Mouse (Mus musculus) spleen, postnatal 4 days (tissue): ENCODE data around the gene Itsn2.
A peak's percentile ranks its signal among the peaks of the same experiment; 100 is the strongest.
"Not testable (repeated sequence)": the region's sequence is repeated elsewhere in the genome, so short reads cannot be mapped to it uniquely, and the experiment has no call there.

Experiments
- DNase-seq, 2 experiments: peaks; one replicate each; pipeline ENCODE4 v3.0.0; 2022; ENCODE audit warnings: low spot score in 2 of 2

Gene Itsn2

DNA sequence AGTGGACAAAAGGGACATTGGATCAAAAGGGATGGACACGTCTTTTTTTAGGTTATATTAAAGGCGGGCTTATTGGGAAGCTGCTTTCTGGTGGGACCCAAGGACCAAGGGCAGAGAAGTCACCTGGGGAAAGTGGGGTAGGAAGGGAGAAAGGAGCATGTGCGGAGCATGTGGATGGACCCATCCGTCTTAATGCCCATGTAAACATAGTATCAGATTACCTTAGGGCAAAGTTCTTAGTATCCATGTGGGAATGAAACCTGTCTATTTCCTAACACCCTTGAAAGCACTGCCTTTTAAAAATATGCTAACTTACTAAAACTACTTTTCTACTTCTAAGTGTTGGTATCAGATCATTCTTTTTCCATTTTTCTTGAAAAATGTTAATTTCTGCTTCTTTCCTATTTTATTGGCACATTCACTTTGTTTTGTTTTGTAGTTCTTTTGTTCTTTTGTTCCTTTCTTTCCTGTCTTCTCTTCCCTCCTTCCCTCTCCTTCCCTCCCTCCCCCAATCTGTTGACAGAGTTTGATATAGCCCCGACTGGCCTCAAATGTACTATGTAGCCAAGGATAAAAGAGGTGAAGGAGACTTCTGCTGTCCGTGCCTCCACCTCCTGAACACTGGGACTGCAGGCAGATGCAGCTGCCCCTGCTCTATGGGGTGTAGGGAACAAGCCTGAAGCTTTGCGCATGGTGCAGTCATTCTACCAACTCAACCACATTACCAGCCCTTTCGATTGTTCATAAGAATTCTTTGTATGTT is 6.4 kb downstream of the Itsn2 start:
- no peak for DNase-seq

GRCm38 (mm10) chr12:4599713-4600112 is 7.3 kb downstream of the Itsn2 start:
- DNase-seq, result no peak

GRCm38 (mm10) chr12:4606625-4607024 is 14.2 kb downstream of the Itsn2 start:
- DNase-seq, result no peak

DNA sequence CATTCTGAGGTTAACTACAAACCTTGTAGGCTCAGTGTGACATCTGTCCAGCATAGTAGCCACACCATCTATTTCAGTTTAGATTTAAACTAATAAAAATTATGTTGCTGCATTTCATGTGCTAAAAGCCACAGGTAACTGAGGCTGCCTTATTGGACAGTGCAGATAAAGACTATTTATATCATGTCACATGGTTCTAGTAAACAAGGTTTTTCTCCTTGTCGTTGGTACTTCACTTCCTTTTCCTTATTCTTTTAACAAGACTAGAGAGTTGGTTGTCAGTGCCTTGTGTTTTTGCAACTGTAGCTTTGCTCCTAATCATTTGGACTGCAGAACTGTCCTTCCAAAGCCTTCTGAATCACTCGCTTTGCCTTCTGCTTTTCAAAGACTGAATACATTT is 22.3 kb downstream of the Itsn2 start:
- no peak for DNase-seq

GRCm38 (mm10) chr12:4624201-4624600 is 31.8 kb downstream of the Itsn2 start:
- no peak for DNase-seq

DNA sequence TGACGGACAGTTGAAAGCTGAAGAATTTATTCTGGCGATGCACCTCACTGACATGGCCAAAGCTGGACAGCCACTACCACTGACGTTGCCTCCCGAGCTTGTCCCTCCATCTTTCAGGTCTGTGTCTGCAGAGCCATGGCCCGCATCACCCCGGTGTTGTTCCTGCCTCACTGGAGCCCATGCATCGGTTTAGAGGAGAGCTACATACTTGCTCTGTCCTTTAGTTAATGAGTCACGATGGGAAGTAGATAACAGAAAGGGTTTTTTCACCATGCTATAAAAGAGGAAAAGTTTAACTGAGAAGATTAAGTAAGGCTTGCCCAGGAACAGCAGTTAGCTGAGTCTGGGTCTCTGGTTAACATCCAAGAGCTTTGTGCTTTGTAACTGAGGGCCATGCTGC is 40.5 kb downstream of the Itsn2 start:
- DNase-seq, result no peak

DNA sequence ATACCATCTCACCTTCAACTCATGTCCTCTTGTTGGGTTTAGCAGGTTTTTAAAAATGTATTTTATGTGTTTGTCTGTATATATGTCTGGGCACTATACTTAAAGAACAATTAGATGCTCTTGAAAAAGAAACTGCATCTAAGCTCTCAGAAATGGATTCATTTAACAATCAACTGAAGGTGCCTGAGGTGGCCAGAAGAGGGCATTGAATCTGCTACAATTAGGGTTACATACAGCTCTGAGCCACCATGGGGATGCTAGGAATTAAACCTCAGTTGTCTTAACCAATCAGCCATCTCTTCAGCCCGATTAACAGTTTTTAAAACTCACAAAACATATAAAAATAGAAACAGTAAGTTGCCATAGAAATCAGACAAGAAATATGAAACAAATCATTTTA is 46.0 kb downstream of the Itsn2 start:
- DNase-seq, result no peak

GRCm38 (mm10) chr12:4640737-4641136 is 48.3 kb downstream of the Itsn2 start:
- DNase-seq, result no peak

GRCm38 (mm10) chr12:4656813-4657212 is 64.4 kb downstream of the Itsn2 start:
- DNase-seq, result no peak

- no peak for DNase-seq
Observed at GRCm38 (mm10) chr12:4664929-4665674, 72.7 kb downstream of the Itsn2 start.

GRCm38 (mm10) chr12:4665675-4666037 is 73.2 kb downstream of the Itsn2 start:
- DNase-seq, result no peak

GRCm38 (mm10) chr12:4676336-4676735 is 83.9 kb downstream of the Itsn2 start:
- DNase-seq, result no peak

GRCm38 (mm10) chr12:4679971-4680370 is 87.5 kb downstream of the Itsn2 start:
- DNase-seq, result peak in 1 of 2 experiments; percentile 48

DNA sequence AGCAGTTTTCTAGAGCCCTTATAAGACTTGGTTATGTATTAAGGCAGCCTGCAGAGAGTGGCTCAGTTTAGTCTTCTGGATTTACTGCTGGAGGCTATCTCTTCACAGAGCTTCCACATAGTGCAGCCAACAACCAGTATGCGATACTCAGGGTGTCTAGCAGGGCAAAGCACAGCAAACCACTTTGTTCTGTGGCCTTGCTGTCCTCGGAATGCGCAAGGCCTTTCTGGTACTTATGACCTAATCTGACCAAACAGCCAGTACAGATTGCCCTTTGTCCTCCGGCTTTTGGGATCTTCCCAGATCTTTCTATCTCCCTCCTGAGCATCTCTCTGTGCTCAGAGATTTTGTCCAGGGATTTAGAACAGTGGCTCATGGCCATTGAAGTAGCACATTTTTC is 93.0 kb downstream of the Itsn2 start:
- DNase-seq, result no peak

GRCm38 (mm10) chr12:4688386-4688785 is 95.9 kb downstream of the Itsn2 start:
- no peak for DNase-seq

- DNase-seq, result no peak
Observed at GRCm38 (mm10) chr12:4689341-4689740, 96.9 kb downstream of the Itsn2 start.

GRCm38 (mm10) chr12:4691193-4691592 is 98.8 kb downstream of the Itsn2 start:
- no peak for DNase-seq

DNA sequence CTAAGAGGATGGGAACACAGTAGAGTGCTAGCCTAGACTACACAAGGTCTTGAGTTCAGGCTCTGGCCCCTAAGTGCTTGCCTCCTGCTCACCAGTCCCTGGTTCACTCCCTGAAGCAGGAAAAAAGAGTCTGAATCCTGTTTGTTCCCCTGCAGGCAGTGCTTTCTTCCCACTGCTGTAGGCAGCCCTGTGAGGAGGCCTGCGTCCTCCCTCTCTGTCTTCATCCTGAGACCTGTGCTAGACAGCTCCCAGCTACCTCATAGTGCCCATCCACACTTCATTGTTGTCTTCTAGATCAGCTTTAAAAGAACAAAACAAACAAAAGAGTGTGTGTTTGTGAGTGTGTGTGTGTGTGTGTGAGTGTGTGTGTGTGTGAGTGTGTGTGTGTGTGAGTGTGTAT is 102.1 kb downstream of the Itsn2 start:
- DNase-seq, result no peak

DNA sequence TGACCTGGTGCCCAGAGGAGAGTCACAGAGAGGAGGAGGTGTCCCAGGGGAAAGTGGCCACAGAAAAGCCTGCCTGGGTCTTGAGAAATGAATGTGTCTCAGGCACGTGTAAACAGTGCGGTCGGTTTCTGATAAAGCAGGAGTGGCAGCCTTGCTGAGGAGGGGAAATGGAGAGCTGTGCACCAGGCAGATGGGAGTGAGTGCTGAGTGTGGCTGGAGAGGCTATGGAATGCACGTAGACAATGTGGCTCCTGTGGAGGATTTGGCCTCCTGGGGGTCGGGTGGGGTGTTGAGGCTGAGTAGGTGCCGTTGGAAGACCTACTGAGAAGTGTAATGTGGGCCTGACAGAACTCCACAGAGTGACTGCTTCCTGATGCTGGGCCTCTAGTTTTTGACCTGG is 113.2 kb downstream of the Itsn2 start:
- DNase-seq, result not testable (repeated sequence)

DNA sequence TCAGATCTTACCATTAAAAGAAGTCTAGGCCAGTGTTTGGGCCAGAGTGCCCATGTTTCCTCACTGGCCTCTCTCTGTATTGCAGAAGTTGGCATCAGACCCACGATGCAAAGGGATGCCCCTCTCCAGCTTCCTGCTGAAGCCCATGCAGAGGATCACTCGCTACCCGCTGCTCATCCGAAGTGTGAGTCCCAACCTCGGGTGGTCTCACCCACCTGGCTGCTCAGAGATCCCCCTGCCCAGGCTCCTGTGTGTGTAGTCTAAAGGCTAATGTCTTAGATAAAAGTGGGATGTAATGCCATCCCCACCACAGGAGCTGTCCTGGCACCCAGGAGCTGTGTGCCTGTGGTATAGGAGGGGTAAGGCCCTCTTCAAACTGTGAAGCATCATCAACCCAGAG is 113.7 kb downstream of the Itsn2 start:
- peak in 1 of 2 experiments; percentile 50 for DNase-seq

- peak in 1 of 2 experiments; percentile 46 for DNase-seq
Observed at GRCm38 (mm10) chr12:4706901-4707300, 114.5 kb downstream of the Itsn2 start.

GRCm38 (mm10) chr12:4707488-4708017 is 115.1 kb downstream of the Itsn2 start:
- peak in 1 of 2 experiments; percentile 52 for DNase-seq

GRCm38 (mm10) chr12:4708296-4708695 is 115.9 kb downstream of the Itsn2 start:
- DNase-seq, result peak in 1 of 2 experiments; percentile 56
